Mouse (Mus musculus): Measurements from ENCODE around the gene Cbfb.

- TF ChIP-seq CTCF (IDR thresholded peaks at IDR 0.05; ENCODE audit: insufficient read depth, low read length), result no peak
- no peak for TF ChIP-seq POLR2A (IDR thresholded peaks at IDR 0.05; ENCODE audit: borderline replicate concordance, extremely low read depth, low read depth, low read length)
These were observed 39.0 kb upstream of the Cbfb start, which contains the start of gene Ces4a for GRCm38 (mm10) chr8:105131509-105131908.
